Mouse (Mus musculus) ovary, adult 18-20 months (tissue): ENCODE results near the gene Pitx2.

Source experiments
- DNase-seq: peaks from one replicate; pipeline ENCODE4 v3.0.0; 2022; ENCODE audit warnings: low spot score, mixed read lengths

The Pitx2 gene

GRCm38 (mm10) chr3:129199609-129200500, at the start of gene Pitx2:
Gene Pitx2, plus strand, starts transcription at chr3:129199878.
- DNase-seq: no peak

DNA sequence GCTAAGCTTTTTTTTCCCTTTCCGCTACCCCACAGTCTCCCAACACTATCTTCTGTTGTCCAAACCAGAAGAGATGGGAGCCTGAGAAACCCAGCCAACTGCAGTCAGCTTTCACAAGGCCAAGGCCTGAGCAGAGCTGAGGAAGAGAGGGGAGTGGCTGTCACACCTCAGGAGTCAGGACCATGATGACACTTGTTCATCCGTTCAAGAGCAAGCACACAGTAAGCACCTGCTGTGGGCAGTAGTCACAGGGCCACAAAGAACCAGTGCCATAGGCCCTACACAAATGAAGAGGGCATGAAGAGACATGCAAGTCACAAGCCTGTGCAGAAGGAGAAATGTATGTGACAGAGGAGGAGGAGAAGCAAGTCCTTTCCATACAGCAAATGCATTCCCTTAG, 49.7 kb upstream of the Pitx2 start:
- no peak for DNase-seq

DNA sequence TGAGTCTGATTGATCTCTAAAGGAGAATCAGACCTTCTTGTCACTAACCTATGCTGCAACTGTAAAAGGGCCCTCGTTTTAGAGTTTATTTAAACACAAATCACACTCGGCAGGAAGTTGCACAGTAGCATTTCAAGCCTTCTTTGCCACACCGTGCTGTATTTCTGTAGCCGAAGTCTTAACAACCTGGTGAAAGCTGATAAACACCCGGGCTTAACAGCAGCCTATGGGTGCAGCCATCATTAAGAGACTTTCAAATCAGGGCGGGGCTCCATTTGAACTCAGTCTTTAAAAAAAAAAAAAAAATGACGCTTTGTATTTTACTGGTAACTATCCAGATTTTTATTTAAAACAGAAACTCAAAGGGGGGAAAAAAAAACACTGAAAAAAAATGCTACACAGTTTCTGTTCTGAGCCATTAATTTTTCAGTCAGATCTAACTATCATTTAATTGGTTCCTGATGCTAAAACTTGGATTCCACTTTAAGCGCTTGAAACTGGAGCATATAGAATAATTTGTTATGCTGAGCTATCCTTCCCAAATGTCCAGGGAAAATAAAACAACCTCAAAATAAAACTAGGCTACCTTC, 48.5 kb upstream of the Pitx2 start:
- DNase-seq: no peak

DNA sequence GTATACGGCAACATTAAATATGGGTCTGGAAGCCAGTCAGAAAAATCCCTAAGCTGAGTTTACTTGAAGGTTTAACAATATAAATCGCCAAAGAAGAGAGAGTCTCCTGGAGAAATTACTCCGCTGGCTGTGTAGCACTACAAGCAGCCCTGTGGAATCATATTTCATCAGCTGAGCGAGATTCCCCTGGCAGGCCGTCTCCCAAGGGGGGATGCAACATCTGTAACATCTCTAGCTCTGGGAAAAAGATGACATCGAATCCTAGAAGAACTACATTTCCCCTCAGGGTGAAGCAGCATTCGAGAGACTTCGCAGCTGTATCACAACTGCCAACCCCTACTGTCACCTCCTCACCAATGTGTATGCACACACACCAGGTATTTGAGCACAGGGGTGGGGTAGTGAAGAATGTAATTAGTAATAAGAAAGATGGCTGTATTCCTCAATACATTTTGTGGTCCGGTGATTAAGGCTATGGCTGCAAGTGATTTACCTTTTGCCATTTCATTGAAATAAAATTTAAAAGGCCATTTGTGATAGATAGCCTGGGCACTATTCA, 40.8 kb upstream of the Pitx2 start:
- no peak for DNase-seq

DNA sequence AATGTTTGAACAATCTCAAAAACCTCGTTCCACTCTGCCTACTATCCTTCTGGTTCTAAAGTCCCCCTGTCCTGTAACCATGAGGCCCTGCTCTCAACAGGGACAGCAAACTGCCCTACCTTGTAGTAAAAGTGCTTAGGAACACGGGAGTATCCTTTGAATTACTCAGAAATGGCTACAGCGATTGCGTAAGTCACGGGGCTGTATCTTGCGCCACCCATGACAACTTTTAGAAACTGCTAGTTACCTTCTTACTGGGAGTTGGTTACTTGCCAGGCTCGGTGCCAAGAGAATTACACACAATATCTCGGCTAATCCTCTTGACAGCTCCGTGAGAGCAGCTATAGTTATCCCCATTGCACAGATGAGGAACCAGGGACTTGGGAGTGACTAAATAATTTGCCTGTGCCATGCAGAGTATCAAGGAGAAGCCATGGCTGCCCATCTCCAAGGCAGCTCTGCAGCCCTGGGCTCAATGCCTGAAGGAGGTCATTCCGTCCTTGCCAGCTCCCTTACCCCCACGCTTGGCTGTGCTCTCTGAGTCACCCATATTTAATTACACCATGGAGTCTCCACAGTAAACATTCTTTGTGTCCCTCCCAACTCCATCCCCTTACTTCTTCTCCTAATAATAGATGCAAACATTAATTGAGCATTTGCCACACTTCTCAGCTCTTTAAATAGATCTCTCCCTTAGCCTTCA, 38.2 kb upstream of the Pitx2 start:
- peak; percentile 2 for DNase-seq

DNA sequence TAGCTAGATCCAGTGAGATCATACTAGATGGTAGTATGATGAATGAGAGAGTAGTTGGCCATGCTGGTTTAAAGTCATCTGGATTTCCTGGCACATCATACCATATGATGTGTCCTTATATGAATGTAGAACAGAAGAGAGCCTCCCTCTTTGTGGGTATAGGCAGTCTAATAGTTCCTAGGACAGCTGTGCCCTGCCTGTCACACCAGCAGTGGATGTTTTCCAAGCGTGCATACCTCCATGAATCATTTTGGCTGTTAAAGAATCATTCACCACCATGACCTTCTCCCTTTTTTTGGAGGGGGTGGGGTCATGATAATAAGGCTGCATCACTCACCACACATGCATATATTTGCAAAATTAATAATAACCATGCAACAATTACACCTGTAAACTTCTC, 35.4 kb upstream of the Pitx2 start:
- DNase-seq: no peak

DNA sequence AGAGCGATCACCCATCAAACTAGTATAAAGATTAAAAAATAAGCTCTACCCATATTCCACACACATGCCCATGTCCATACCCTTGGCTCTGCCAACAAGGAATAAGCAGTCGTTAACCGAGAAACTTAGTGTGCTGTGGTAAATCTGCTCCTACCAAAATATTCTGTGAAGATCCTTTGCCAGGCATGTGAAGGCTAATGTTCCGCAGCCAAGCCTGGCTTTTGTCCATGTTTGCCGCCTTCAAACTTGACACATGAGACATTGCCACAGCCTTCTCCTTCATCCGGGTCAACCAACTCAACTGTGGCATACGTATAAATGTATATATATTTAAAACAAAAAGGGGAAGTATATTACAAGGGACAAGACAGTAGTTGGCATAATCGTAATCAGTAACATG, 34.0 kb upstream of the Pitx2 start:
- DNase-seq: no peak

- DNase-seq: no peak
These were observed 33.0 kb upstream of the Pitx2 start for GRCm38 (mm10) chr3:129166684-129167083.

- no peak for DNase-seq
These were observed 29.3 kb upstream of the Pitx2 start for GRCm38 (mm10) chr3:129170416-129170815.

DNA sequence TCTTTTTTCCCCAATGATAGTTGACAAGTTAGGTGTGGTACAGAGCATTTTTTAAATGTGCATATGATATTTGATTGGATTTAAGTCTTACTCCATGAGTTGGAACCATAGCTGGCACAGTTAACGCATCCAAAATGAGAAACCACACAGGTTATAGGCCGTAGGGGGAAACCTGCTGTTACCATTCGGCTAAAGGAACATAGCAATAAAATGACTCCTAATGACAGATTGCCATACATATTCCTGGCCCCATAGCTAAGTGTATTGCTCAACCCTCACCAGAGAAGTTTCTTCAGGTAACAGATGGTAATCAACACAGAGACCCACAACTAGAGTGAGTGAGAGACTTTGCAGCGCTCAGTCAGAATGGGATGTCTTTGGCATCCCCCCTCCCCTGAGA, 27.9 kb upstream of the Pitx2 start:
- no peak for DNase-seq

DNA sequence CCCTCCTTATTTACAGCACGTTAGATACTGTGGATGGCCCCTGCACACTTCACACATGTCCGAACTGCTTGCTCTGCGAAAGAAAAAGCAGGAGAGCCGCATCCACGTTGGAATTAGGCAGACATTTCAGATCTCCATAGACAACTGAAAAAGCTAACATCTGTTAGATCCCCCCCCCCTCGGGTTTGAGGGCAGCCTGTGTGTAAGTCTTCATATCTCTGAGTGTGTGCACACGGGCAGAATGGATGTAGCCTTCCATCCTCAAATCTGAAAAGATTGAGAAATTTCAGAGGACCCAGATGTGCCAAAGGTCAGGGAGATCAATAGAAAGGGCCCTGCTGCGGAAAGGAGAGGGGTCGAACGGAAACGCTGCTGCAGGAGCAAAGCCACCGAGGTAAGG, 5.2 kb upstream of the Pitx2 start:
- no peak for DNase-seq

DNA sequence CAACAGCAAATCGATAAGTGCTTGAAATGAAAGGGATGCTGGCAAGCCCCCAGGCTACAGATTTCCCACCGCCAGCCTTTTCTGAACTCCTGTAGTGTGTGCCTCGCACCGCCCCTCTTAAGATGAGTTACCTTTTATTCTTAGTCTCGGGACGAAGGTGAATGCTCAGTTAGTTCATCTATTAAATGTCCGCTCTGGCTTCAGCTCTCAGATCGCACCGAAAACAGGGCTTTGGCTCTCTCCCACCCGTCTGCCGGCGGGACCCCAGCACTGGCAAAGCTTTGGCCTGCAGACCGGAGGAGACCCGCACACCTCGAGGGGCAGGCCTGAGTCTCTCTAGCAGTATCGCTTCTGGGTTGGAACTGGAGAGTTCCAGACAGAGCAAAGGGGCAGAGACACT, 4.6 kb upstream of the Pitx2 start:
- no peak for DNase-seq

DNA sequence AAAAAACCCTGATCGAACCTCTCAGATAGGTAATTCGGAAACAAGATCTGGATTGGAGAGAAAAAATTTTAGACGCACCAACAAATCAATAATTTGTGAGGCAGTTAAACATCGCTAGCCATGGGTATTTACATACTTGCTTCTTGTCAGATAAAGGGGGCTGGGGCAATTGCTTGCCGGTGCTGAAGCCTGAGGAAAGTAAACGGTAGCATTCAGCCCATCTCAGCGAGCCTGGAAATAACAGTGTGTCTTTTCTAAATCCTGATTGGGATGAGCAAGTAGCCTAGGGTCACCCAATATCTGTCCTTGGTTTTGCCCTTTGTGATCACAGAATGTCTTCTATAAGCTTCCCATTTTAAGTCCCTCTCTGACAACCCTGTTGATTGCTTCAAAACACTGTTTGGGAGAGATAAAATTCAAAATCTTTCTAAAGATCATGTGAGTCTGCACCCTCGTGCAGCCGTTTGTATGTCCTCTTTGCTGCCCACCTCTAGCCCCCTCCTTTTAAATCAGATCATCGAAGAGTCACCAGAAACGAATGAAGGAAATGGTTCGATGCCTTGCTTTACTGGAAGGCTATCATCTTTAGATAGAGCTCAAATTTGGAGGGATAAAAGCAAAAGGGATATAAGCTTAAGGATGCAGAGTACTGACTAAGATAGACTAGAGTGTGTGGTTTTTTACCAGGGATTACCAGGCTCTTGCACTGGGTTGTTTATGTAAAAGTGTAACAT, 3.7 kb upstream of the Pitx2 start:
- DNase-seq: no peak

- DNase-seq: no peak
These were observed 3.1 kb upstream of the Pitx2 start for GRCm38 (mm10) chr3:129196550-129196919.

GRCm38 (mm10) chr3:129197035-129197434, 2.6 kb upstream of the Pitx2 start:
- no peak for DNase-seq

GRCm38 (mm10) chr3:129197786-129198626, 1.7 kb upstream of the Pitx2 start:
- no peak for DNase-seq

DNA sequence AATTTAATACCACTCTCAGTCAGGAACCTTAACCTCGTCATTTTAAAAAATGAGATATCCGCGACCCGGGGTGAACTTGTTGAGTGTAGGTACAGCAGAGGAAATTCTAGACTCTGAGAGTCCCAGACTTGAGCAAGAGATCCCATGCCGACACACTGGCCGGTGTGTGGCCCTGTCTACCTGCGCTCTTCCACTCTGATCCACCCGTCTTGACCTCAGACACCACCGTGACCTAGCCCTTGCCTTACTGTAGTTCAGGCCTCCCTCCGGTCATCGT, 1.1 kb upstream of the Pitx2 start:
- DNase-seq: no peak

- DNase-seq: no peak
These were observed 494 bp upstream of the Pitx2 start for GRCm38 (mm10) chr3:129199160-129199608.

- no peak for DNase-seq
These were observed 818 bp downstream of the Pitx2 start for GRCm38 (mm10) chr3:129200501-129200890.

GRCm38 (mm10) chr3:129201156-129201555, 1.5 kb downstream of the Pitx2 start:
- DNase-seq: no peak

- no peak for DNase-seq
These were observed 2.1 kb downstream of the Pitx2 start for GRCm38 (mm10) chr3:129201681-129202255.
